Mouse (Mus musculus) gastrocnemius, postnatal 36 days (tissue): ENCODE data around the gene Tmx4. TPM values are rescaled to one million over a fixed set of nuclear protein-coding genes. Genes with fewer than 3 reads are reported as not detected.
"Not testable (repeated sequence)": the region's sequence is repeated elsewhere in the genome, so short reads cannot be mapped to it uniquely, and the experiment has no call there.

Experiments used
- DNase-seq, 2 experiments: peaks; one replicate each; pipeline ENCODE4 v3.0.0; 2022
- intact Hi-C: fragments of 180-260 bp; cut with DNase I; formaldehyde crosslinking; loops from one replicate; pipeline ENCODE4 v1.15.1; 2025
- long read RNA-seq, 2 experiments: library from polyadenylated mRNA; stranded (forward); transcript quantifications; one replicate each; pipeline ENCODE4 v2.0.0; 2021
- total RNA-seq, 2 experiments: library from RNA; stranded (reverse); gene quantifications; 2 replicates each; pipeline ENCODE4 v1.2.3; 2021

The Tmx4 gene
- total RNA-seq = 10 to 100 TPM; 11.5 to 11.9 TPM
- long read RNA-seq, experiment 1, full-length matches to known transcripts = 3 of 3 reads
- long read RNA-seq, experiment 1, partial matches to known transcripts = 0 of 3 reads
- long read RNA-seq, experiment 1, other reads (novel, unspliced or antisense) = 0 of 3 reads
- long read RNA-seq, experiment 2, full-length matches to known transcripts = 1 of 3 reads
- long read RNA-seq, experiment 2, partial matches to known transcripts = 0 of 3 reads
- long read RNA-seq, experiment 2, other reads (novel, unspliced or antisense) = 2 of 3 reads

DNA sequence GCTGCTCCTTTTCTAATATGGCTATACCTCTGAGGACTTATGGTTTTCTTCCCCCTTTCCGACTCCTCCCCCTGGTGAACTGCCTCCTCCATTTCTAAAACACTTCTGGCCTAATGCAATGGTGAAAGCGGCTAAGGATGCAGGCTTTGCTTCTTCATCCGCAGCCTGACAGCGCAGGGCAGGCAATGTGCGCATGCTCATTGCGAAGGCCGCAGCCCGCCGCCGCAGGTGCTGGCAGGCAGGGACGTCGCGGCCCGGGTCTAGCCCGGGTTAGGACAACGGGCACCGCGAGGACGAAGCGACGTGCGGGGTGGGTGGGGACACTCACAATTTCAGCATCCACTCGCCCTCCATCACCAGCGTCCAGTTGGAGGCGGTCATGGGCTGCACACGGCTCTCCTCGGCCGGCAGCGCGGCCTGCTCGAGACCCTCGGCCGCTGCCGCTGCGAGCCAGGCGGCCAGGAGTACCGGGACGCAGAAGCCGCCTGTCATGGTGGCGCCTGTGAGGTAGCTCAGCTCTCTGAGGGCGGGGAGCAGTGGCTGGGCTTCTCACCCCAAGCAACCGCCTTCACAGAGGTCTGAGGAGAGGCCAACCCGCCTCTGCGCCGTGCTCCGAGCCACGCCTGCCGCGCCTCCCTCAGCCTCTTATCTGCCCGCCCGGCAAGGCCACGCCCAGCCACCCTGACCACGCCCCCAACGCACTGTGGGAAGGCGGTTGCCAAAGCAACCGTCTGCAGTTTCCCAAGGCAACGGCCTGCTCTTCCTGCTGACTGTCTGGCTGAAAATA, at the start of gene Tmx4:
Gene Tmx4 (minus strand): TSS at position 632 of the 787 bp plus-strand sequence.
- intact Hi-C loops = no loop called here

DNA sequence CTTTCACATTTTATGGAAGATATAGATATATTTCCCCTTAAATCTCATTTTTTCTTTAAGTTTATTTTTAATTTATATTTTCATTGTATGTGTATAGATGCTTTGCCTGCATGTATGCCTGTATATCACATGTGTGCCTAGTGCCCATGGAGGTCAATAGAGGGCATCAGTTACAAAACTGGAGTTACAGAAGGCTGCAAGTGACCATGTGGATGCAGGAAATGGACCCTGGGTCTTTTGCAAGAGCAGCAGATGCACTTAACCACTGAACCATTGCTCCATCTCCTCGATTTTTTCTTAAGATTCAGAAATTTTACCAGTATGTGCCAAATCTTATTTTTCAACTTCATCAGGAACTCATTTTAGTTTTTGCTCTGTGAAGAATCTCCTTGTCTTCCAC, 48.2 kb upstream of the Tmx4 start:
- intact Hi-C loops = no loop called here
- DNase-seq = no peak

More for the DNA sequence above, at the start of gene Tmx4:
- DNase-seq = peak; percentile 95 to 99

DNA sequence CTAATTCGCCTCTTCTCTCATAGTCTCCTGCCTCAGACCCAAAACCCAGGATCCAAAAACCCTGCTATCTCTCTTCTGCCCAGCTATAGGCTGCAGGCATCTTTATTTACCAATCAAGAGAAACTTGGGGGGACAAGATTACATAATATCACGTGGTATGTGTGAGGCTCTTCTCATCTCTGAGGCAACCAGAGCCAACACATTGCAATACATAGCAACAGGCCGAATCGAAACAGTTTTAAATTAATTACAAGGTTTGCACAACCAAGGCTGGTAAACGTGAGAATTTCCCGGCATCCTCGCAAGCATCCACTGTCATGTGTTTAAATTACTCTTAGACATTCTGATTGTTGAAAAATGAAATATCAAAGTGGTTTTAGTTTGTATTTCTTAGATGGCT, 47.1 kb upstream of the Tmx4 start:
- intact Hi-C loops = no loop called here
- no peak for DNase-seq

DNA sequence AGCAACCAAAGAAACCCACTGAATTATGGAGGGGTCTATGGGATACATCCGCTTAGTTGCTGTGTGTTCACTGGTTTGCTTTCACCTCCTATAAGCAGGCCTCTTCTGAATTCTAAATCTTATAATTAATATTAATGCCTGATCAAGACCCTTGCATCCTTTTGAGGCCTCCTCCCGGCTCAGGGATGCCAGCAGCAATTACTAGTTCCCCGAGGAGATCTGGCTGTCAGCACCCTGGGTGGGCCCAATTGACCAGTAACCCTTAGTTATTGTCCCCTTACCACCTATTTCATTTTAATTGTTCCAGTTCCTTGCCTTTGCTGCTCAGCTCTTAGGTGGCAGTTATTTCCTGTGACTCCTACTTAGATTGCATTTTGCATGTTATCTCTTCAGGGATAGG, 38.4 kb upstream of the Tmx4 start:
- intact Hi-C loops = loop anchor here (2.0 kb wide), 1 partner anchor 646 kb away; no protein-coding TSS in a partner anchor
- DNase-seq = no peak

DNA sequence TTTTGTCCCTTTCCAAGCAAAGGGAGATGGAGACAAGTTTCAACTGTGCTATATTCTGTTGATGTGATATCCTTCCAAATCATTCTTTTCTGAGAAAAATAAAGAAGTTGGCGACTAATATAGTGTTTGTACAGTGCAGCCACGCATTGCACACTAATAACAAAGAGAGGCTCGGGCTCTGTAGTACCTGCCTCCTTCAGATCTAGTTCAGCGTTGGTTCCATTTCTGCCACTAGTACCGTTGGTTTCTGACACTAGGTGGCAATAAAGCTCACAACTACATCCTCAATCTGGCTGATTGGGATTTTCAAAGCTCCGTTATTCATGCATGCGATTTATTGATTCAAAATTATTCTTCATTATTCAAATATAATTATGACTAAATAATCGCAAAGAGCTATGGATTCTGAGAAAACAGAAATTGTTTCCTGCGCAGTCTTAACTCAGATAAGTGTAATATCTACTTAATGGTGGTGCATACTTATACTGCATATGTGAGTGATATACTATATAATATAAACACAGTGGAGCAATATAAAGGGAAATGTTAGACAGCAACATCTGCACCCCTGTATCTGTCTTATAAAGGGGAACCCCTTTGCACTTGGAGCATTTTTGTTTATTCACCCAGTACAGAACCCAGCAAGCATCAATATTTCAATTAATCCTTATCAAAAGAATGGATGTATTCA, 37.5 kb upstream of the Tmx4 start:
- no peak for DNase-seq
- intact Hi-C loops = no loop called here

DNA sequence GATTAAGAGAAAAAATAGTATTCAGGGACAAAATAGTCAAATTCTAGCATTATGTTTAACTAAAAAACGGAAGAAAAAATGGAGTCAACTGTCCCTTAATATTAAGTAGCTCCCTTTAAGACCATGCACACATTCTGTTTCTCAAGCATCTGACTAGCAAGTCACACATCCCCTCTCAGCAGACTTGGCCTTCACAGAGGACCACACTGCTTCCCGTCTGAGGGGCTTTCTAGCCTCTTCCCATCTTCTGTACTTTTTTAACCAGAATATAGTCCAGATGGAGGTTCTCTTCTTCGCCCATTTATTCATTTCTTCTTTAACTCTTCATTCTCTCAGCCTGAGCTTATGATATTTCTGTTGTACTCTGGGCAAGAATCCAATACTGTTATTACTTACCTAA, 35.6 kb upstream of the Tmx4 start:
- intact Hi-C loops = loop anchor here (5.0 kb wide), 1 partner anchor 132 kb away; no protein-coding TSS in a partner anchor
- no peak for DNase-seq

DNA sequence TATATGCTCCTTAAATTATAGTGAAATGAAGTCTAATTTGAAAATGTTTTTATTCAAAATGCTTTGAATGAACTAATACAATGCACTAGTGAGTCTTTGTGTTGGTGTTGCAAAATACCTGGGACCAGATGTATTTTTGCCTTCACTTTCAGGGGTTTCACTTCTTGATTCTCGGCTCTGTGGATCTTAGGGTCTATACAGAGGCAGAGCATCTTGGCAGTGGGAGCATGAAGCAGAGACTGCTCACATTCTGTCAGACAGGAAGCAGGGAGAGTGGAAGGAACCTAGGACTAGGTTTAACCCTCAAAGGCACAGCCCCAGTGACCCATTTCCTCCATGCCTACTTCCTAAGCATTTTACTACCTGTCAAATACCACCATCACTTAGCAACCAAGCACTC, 31.5 kb upstream of the Tmx4 start:
- no peak for DNase-seq
- intact Hi-C loops = loop anchor here (5.0 kb wide), 1 partner anchor 128 kb away; no protein-coding TSS in a partner anchor

DNA sequence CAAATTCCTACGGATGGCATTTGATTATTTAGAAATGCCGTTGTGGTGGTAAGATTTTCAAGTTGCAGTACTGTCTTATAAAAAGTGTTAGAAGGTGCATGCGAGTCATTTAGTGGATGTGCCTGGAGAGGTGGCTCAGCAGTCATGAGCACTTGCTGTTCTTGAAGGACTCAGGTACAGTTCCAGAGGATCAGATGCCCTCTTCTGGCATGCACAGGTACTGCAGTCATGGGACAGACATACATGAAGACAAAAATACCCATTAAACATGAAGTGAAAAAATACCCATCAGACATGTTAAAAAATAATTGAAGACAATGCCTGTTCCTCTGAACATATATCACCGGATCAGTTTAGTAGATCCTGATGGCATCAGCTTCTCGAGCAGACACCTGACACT, 29.7 kb upstream of the Tmx4 start:
- DNase-seq = peak in 1 of 2 experiments; percentile 16
- intact Hi-C loops = no loop called here

DNA sequence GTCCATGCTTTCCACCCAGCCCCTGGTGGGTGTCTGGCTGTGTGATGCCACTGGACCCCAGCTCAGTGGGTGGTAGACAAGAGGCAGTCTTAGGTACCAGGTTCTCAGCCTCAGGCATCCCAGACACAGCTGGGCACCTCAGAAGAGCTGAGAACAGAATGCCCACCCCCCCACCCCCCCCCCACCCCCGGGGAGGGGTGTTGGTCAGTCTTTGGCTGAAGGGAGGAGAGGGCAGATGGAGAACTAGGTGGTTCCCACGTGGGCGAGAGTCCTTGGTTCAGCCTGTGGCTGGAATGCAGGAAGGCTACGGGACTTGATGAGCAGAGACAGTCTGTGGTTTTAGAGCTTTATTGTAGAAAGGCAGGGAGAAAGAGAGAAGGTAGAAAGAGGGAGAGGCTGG, 12.5 kb upstream of the Tmx4 start:
- no peak for DNase-seq
- intact Hi-C loops = no loop called here

DNA sequence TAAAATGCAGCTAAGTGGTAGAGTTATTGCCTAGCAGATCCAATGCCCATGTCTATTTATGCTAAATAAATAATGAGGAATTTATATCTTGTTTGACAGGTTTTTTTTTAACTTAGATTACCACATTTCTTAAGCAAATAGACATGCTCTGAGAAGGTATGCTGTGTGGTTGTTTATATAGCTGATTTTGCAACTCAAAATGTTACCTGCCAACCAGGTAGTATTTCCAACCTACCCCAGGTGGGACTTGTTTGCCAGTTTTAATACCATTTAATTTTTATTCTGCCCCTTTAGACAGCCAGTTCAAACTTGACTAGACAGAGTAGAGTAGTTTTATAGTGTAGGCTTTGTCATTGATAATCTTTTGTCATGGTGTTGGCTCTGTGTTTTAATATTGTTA, 10.7 kb upstream of the Tmx4 start:
- no peak for DNase-seq
- intact Hi-C loops = no loop called here

DNA sequence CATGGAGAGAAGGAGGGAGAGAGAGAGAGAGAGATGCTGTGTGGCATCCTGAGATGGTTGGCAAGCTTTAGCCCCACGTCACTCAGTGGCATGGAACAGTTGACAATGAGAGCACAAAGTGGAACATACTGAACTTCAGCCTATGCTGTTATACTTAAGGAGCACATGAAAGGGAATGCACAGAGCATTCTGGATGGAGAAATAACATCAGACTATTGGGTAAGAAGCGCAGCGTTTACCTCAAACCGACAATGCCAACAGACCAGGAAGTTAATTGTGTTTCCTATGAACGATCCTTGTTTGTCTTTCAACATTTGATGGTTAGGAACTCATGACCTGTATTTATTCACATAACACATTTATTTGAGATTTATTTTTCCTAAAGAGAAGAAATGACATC, 8.8 kb upstream of the Tmx4 start:
- no peak for DNase-seq
- intact Hi-C loops = no loop called here

DNA sequence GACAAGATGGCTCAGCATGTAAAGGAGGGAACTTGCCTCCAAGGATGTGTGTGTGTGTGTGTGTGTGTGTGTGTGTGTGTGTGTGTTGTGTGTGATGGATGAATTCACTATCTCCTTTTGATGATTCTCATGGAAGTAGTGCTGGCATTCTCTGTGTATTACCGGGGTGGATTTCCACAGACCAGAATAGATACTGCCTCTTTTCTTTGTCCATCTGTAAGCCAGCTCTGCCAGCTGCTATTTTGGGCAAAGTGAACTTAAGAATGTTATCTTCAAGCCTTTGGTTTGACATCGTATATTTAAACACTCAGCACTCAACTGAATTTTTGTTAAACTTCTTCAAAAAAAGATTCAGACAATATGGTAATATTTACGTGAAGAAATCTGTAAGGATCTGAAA, 5.1 kb upstream of the Tmx4 start:
- intact Hi-C loops = no loop called here
- no peak for DNase-seq

DNA sequence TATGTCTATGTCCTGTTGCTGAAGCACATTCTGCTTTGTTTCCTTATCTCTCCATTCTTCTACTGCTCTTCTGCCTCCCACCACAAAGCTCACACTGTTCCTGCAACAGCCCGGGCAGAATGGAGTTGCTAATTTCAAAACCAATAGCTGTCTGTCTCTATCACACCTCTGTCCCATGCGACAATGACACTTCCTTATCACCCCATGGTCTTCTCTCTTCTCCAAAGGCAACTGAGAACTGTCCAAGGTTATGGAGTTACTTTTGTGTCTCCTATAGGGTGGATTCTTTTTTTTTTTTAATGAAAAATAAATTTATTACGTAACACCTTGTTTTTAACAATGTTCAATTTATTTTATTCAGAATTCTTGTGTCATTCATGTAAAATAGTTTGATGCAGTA, 1.8 kb upstream of the Tmx4 start:
- DNase-seq = no peak
- intact Hi-C loops = no loop called here

DNA sequence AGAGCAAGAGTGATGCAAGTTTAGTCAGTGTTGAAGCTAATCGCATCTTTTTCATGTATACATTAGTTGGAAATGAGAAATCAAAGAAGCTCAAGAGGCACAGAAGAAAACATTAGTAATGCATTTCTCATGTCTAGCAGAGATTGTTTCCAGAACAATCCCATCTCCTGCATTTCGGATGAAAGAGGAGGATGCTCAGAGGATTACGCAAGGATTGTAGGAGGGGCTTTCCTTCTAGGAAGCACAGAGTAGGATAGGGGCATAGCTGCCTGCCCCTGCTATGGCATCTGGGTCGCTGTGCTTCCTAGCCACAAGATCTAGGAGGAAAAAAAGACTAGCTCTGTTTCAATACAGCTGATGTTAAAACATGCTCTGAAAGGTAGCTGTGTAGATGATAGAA, 1.2 kb upstream of the Tmx4 start:
- intact Hi-C loops = no loop called here
- no peak for DNase-seq

DNA sequence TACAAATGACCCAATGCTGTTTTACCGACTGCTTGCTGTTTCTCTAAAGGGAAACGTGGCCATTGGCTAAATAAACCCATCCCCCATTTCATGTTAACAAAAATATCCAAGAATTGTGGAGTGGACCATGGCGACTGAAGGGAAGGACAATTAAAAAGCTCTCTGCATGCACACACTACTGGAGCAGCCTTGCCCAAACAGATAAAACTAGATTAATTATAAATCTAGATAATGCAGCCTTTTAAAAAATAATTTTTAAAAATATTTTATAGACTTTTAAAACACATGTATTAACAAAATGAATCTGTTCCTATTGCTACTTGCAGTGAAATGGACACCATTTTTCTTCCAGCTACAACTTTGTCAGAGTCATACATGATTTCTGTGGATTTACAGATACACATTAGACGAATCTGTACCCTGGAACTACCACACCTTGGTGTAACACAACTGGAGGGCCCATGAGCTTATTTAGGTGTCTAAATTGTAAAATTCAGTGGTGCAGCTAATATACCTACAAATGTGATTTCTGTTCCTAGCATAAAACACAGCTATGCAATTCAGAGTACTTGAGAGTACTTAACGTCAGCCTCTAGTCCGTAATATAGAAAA, 462 bp upstream of the Tmx4 start:
- intact Hi-C loops = no loop called here
- DNase-seq = no peak

DNA sequence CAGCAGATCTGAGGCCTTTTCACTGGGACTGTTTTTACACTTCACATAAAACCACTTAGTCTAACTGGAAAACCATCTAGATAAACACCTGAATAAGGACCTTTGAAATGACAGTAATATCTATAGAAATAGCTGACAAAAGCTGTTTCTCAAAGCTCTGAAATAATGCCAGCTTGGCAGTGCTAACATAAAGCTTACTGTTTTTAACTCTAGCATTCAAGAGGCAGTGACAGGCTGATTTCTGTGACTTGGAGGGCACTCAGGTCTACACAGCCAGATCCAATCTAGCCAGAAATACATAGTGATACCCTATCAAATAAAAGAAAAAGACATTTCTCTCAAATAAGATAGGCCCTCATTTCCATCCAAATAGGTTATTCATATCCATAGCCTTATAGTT, 1.6 kb downstream of the Tmx4 start:
- intact Hi-C loops = no loop called here

DNA sequence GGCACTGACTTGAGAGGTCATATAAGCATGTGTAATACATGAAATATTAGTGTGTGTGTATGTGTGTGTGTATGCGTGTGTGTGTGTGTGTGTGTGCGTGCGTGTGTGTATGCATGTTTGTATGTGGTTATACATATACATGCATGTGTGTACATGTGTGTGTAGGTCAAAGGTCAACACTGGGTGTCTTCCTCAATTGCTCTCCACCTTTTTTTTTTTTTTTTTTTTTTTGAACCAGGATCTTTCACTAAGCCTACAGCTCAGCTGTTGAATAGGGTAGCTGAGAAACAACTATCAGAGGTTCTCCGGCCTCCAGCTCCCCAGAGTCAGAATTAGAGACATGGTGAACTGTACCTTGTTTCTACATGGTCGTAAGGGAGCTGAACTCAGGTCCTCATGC, 2.6 kb downstream of the Tmx4 start:
- no peak for DNase-seq
- intact Hi-C loops = no loop called here

More for the DNA sequence above, 1.6 kb downstream of the Tmx4 start:
- no peak for DNase-seq

DNA sequence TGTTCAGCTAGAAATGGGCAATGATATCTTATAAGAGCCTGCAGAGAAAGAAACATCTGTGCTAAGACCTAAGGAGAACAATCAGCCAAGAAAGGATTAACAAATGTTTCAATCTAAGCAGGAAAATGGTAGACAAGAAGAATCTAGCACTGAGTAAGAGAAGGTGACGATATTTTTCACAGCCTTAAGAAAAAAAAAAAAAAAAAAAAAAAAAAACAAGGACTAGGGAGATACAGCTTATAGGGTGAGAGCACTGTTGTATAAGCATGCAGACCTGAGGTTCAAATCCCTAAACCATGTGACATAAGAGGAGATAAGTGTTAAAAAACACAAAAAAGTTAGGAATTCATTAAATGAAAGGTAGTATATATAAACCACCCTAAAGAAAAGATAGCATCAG, 3.5 kb downstream of the Tmx4 start:
- DNase-seq = no peak
- intact Hi-C loops = no loop called here

DNA sequence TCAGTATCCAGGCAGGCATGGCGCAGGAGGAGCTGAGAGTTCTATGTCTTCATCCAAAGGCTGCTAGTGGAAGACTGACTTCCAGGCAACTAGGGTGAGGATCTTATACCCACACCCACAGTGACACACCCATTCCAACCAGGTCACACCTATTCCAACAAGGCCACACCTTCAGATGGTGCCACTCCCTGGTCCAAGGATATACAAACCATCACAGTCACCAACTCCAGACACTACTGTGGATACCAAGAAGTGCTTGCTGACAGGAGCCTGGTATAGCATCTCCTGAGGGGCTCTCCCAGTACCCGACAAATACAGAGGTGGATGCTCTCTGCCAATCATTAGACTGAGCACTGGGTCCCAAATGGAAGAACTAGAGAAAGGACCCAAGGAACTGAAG, 15.4 kb downstream of the Tmx4 start:
- intact Hi-C loops = not testable (repeated sequence)

DNA sequence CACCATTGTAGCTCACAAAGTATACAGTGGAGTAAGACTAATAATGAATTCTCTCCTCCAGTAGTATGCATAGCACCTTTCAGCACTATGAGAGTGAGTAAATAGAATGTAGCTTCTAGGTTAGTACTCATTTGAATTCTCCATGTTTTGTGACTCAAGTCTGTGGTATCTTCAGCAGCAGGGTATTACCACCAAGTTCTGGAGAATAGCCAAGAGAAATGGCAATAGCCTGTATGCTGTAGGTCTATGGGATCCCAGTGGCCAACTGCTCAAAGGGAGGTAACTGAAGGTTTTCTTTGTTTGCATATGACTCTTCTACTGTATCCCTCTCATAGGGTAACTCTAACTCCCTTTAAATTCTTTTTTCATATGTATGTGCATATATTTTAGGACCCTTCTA, 39.0 kb downstream of the Tmx4 start:
- intact Hi-C loops = no loop called here

More for the DNA sequence above, 15.4 kb downstream of the Tmx4 start:
- not testable (repeated sequence) for DNase-seq

More for the DNA sequence above, 39.0 kb downstream of the Tmx4 start:
- DNase-seq = no peak
